In genomic region chr6:88724313-88725195, GRCm38 (mm10) we compare ENCODE assay signal across 7 mouse cellular contexts. TPM values are rescaled to one million over a fixed set of nuclear protein-coding genes. Genes with fewer than 3 reads are reported as not detected.
DNase-seq lines count a peak whose midpoint lies in the region; ATAC-seq and TF ChIP-seq lines count a peak whose summit lies in the region.

Mgll (plus strand) TSS chr6:88724412.

- intact Hi-C loops in left cerebral cortex, postnatal 14 days (cut with DNase I), result loop anchor here (5.0 kb wide), 2 partner anchors 38 to 103 kb away; no protein-coding TSS in a partner anchor

- ATAC-seq in embryonic facial prominence, embryonic 11.5 days (replicated peaks; ENCODE audit: insufficient number of reproducible peaks, low FRiP score, low TSS enrichment, low read depth), result peak; percentile 70
- ATAC-seq in intestine, embryonic 16.5 days, result peak; percentile 89

- under 1% methylated on average over 98 of the region's 105 CpGs for WGBS in embryonic facial prominence, embryonic 11.5 days
- WGBS in intestine, embryonic 16.5 days, result under 1% methylated on average over 105 of the region's 105 CpGs
- under 1% methylated on average over 105 of the region's 105 CpGs for WGBS in small intestine, adult 2 months

- TF ChIP-seq CTCF in small intestine, adult 2 months (IDR thresholded peaks at IDR 0.05; ENCODE audit: extremely low read depth, insufficient read length, insufficient replicate concordance, low read depth, low read length), result no peak

- no peaks in the 10 kb centered on the region for H3K4me1 ChIP-seq in embryonic facial prominence, embryonic 11.5 days (ENCODE audit: control insufficient read depth, insufficient read depth, low read length)
- H3K4me1 ChIP-seq in intestine, embryonic 16.5 days (ENCODE audit: control insufficient read depth, insufficient read depth, low read length), result peaks cover 25% of the 10 kb centered on the region
- peaks cover 36% of the 10 kb centered on the region for H3K4me1 ChIP-seq in megakaryocyte, embryonic 14.5 days
- H3K4me1 ChIP-seq in small intestine, adult 2 months (ENCODE audit: control insufficient read depth, insufficient read depth, insufficient read length, low read length), result peaks cover 13% of the 10 kb centered on the region; the same call in 1 of the 2 replicates

- H3K27me3 ChIP-seq in embryonic facial prominence, embryonic 11.5 days (ENCODE audit: control insufficient read depth, insufficient read depth, low read length), result peaks cover 6% of the 10 kb centered on the region
- H3K27me3 ChIP-seq in intestine, embryonic 16.5 days (replicated peaks; ENCODE audit: control insufficient read depth, insufficient read depth, low read length), result 0 out of 2 replicates have a peak, but pooled peaks cover 4% of the 10 kb centered on the region
- H3K27me3 ChIP-seq in megakaryocyte, embryonic 14.5 days (replicated peaks), result peaks cover 82% of the 10 kb centered on the region
- peaks cover 4% of the 10 kb centered on the region; the same call in 1 of the 2 replicates for H3K27me3 ChIP-seq in small intestine, adult 2 months (ENCODE audit: control insufficient read depth, insufficient read depth, low read length)

- no peaks in the 10 kb centered on the region for H3K36me3 ChIP-seq in embryonic facial prominence, embryonic 11.5 days (replicated peaks; ENCODE audit: control insufficient read depth, insufficient read depth, low read depth, low read length)
- H3K36me3 ChIP-seq in intestine, embryonic 16.5 days (ENCODE audit: control insufficient read depth, insufficient read depth, low read length), result no peaks in the 10 kb centered on the region
- H3K36me3 ChIP-seq in megakaryocyte, embryonic 14.5 days (replicated peaks; ENCODE audit: low read length), result no peaks in the 10 kb centered on the region
- no peaks in the 10 kb centered on the region for H3K36me3 ChIP-seq in small intestine, adult 2 months (ENCODE audit: control insufficient read depth, insufficient read depth, low read length)

- H3K9ac ChIP-seq in embryonic facial prominence, embryonic 11.5 days (replicated peaks; ENCODE audit: low read length), result peak within 1 kb of the TSS; percentile 43
- H3K9ac ChIP-seq in intestine, embryonic 16.5 days (ENCODE audit: low read depth, low read length), result peak within 1 kb of the TSS; percentile 85

- H3K27ac ChIP-seq in embryonic facial prominence, embryonic 11.5 days (replicated peaks; ENCODE audit: low read depth, low read length), result no peak within 1 kb of the TSS
- peak within 1 kb of the TSS; percentile 73 for H3K27ac ChIP-seq in intestine, embryonic 16.5 days (ENCODE audit: low read length)
- peak within 1 kb of the TSS; percentile 38 for H3K27ac ChIP-seq in small intestine, adult 2 months (ENCODE audit: insufficient read depth, low read depth, low read length)

- peak within 1 kb of the TSS; percentile 69 for H3K4me3 ChIP-seq in embryonic facial prominence, embryonic 11.5 days (ENCODE audit: low read depth, low read length)
- peak within 1 kb of the TSS; percentile 78 for H3K4me3 ChIP-seq in intestine, embryonic 16.5 days (ENCODE audit: low read length)
- H3K4me3 ChIP-seq in megakaryocyte, embryonic 14.5 days (replicated peaks), result peak within 1 kb of the TSS; percentile 94
- peak within 1 kb of the TSS; percentile 86 for H3K4me3 ChIP-seq in small intestine, adult 2 months (ENCODE audit: low read depth, low read length)

- TF ChIP-seq POLR2A in small intestine, adult 2 months (IDR thresholded peaks at IDR 0.05; ENCODE audit: low read depth, low read length), result no peak

- peak; percentile 41 to 42 for DNase-seq in adrenal gland, postnatal 4 days (ENCODE audit: low spot score in 2 of 2)
- peak; percentile 61 for DNase-seq in embryonic facial prominence, embryonic 11.5 days (ENCODE audit: low spot score)
- no peak for DNase-seq in gonadal fat pad, adult 2 months (ENCODE audit: low read depth)
- peak; percentile 78 to 83 for DNase-seq in left cerebral cortex, postnatal 14 days (ENCODE audit: low spot score in 2 of 2)

- H3K9me3 ChIP-seq in embryonic facial prominence, embryonic 11.5 days (replicated peaks; ENCODE audit: control insufficient read depth, low read length), result no peaks in the 10 kb centered on the region
- no peaks in the 10 kb centered on the region for H3K9me3 ChIP-seq in intestine, embryonic 16.5 days (ENCODE audit: control insufficient read depth, low read length)
- no peaks in the 10 kb centered on the region for H3K9me3 ChIP-seq in megakaryocyte, embryonic 14.5 days

- H3K4me2 ChIP-seq in embryonic facial prominence, embryonic 11.5 days (ENCODE audit: low read depth, low read length), result peak within 1 kb of the TSS; percentile 82
- peak within 1 kb of the TSS; percentile 94 for H3K4me2 ChIP-seq in intestine, embryonic 16.5 days (ENCODE audit: low read depth, low read length)

RNA-seq across cellular contexts. Expression of gene Mgll, which starts in this region (rescaled TPM):
- 10 to 100 TPM; 83.6 to 88.1 TPM for total RNA-seq in adrenal gland, postnatal 4 days (2021)
- 3.0 and 9.4 TPM in 2 replicates for polyA plus RNA-seq in embryonic facial prominence, embryonic 11.5 days (2014; fragmentation: Nextera tagmentation; extraction: Ambion mirVana)
- 571 and 840 TPM in 2 replicates for polyA plus RNA-seq in gonadal fat pad, adult 2 months (2012; rRNA removed)
- 73.3 and 82.8 TPM in 2 replicates for polyA plus RNA-seq in intestine, embryonic 16.5 days (2015; fragmentation: Nextera tagmentation; extraction: Ambion mirVana)
- 100 to 1,000 TPM; 152 to 153 TPM for total RNA-seq in left cerebral cortex, postnatal 14 days (2021)
- 3.9 and 6.7 TPM in 2 replicates for polyA plus RNA-seq in megakaryocyte, embryonic 14.5 days (2012; ENCODE audit: insufficient read depth, low replicate concordance)
- polyA plus RNA-seq in small intestine, adult 2 months (2012; rRNA removed), result 25.4 and 29.5 TPM in 2 replicates
